Mouse (Mus musculus) embryonic facial prominence, embryonic 12.5 days (tissue): ENCODE data around the gene Cd5. TPM values are rescaled to one million over a fixed set of nuclear protein-coding genes. Genes with fewer than 3 reads are reported as not detected.

Source experiments
- ATAC-seq: fragments of 200-750 bp; cut with Nextera tagmentation; 2 replicates; pipeline ENCODE4 v1.8.0; 2017; ENCODE audit not compliant: insufficient number of reproducible peaks, insufficient read depth, low FRiP score, low TSS enrichment
- H3K27ac ChIP-seq: fragments of 300-500 bp; sonication (generic); 2 replicates; pipeline ENCODE4 v1.5.1; 2016; ENCODE audit warnings: mild to moderate bottlenecking
- H3K27me3 ChIP-seq: fragments of 300-500 bp; sonication (generic); 2 replicates; pipeline ENCODE4 v1.6.1; 2016; ENCODE audit warnings: mild to moderate bottlenecking, moderate library complexity
- H3K36me3 ChIP-seq: fragments of 300-500 bp; sonication (generic); 2 replicates; pipeline ENCODE4 v1.6.1; 2016; ENCODE audit warnings: mild to moderate bottlenecking
- H3K4me1 ChIP-seq: fragments of 300-500 bp; sonication (generic); 2 replicates; pipeline ENCODE4 v1.6.1; 2016
- H3K4me2 ChIP-seq: fragments of 300-500 bp; sonication (generic); replicated peaks from 2 replicates; pipeline ENCODE4 v1.6.1; 2016; ENCODE audit warnings: mild to moderate bottlenecking, moderate library complexity
- H3K4me3 ChIP-seq: fragments of 300-500 bp; sonication (generic); 2 replicates; pipeline ENCODE4 v1.5.1; 2016; ENCODE audit warnings: mild to moderate bottlenecking
- H3K9ac ChIP-seq: fragments of 300-500 bp; sonication (generic); 2 replicates; pipeline ENCODE4 v1.6.1; 2016; ENCODE audit warnings: mild to moderate bottlenecking, moderate library complexity
- H3K9me3 ChIP-seq: fragments of 300-500 bp; sonication (generic); 2 replicates; pipeline ENCODE4 v1.6.1; 2016; ENCODE audit warnings: mild to moderate bottlenecking, moderate library complexity
- WGBS: fragments of 180-500 bp; shearing (Covaris S2); methylation state at CpG from one replicate; pipeline ENCODE4 v1.1.7; 2016; 5-methylcytosine and 5-hydroxymethylcytosine counted together
- polyA plus RNA-seq: library from polyadenylated mRNA; unstranded; fragments of >200 nt; fragmentation: Nextera tagmentation; extraction: Ambion mirVana; gene quantifications from 2 replicates; pipeline ENCODE4 v1.2.1, GENCODE M21; 2016

Gene Cd5
- polyA plus RNA-seq, 1 experiment from 2014 or later, result 0.27 TPM

GRCm38 (mm10) chr19:10757125-10757524 lies 18.3 kb upstream of the Cd5 start:
- H3K36me3 ChIP-seq, result no peaks in the 10 kb centered on the region
- H3K4me3 ChIP-seq, result no peak overlapping the region
- H3K27ac ChIP-seq, result no peak overlapping the region
- H3K27me3 ChIP-seq, result no peaks in the 10 kb centered on the region
- ATAC-seq, result no peak
- no peak overlapping the region for H3K9ac ChIP-seq
- H3K9me3 ChIP-seq, result no peaks in the 10 kb centered on the region
- 0 out of 2 replicates have a peak, but pooled peaks cover 6% of the 10 kb centered on the region for H3K4me1 ChIP-seq
- H3K4me2 ChIP-seq, result no peak overlapping the region

- no peaks in the 10 kb centered on the region for H3K36me3 ChIP-seq
- H3K27ac ChIP-seq, result no peak overlapping the region
- 96% methylated on average over 5 of the region's 5 CpGs for WGBS
- H3K4me2 ChIP-seq, result no peak overlapping the region
- H3K4me3 ChIP-seq, result no peak overlapping the region
- no peaks in the 10 kb centered on the region for H3K9me3 ChIP-seq
- no peaks in the 10 kb centered on the region for H3K27me3 ChIP-seq
- no peaks in the 10 kb centered on the region for H3K4me1 ChIP-seq
- H3K9ac ChIP-seq, result no peak overlapping the region
- no peak for ATAC-seq
These were observed 13.8 kb upstream of the Cd5 start for GRCm38 (mm10) chr19:10752646-10753045.

- Histone ChIP-seq H3K27me3 (no peaks in the 10 kb centered on the region), H3K36me3 (no peaks in the 10 kb centered on the region), H3K9me3 (no peaks in the 10 kb centered on the region), H3K9ac (no peak overlapping the region), H3K4me2 (no peak overlapping the region), H3K4me1 (no peaks in the 10 kb centered on the region), H3K27ac (no peak overlapping the region), H3K4me3 (no peak overlapping the region)
- WGBS, result 87% methylated on average over 6 of the region's 6 CpGs
- no peak for ATAC-seq
These were observed 13.3 kb upstream of the Cd5 start for GRCm38 (mm10) chr19:10752106-10752505.

GRCm38 (mm10) chr19:10751607-10752006 lies 12.8 kb upstream of the Cd5 start:
- Histone ChIP-seq H3K4me1 (no peaks in the 10 kb centered on the region), H3K4me3 (no peak overlapping the region), H3K4me2 (no peak overlapping the region), H3K9ac (no peak overlapping the region), H3K36me3 (no peaks in the 10 kb centered on the region), H3K9me3 (no peaks in the 10 kb centered on the region), H3K27me3 (no peaks in the 10 kb centered on the region), H3K27ac (no peak overlapping the region)
- ATAC-seq, result no peak
- 85% methylated on average over 1 of the region's 1 CpGs for WGBS

- no peaks in the 10 kb centered on the region for H3K9me3 ChIP-seq
- no peaks in the 10 kb centered on the region for H3K4me1 ChIP-seq
- no peaks in the 10 kb centered on the region for H3K36me3 ChIP-seq
- H3K27me3 ChIP-seq, result no peaks in the 10 kb centered on the region
- H3K4me2 ChIP-seq, result no peak overlapping the region
- no peak overlapping the region for H3K4me3 ChIP-seq
- WGBS, result 82% methylated on average over 6 of the region's 6 CpGs
- H3K9ac ChIP-seq, result no peak overlapping the region
- no peak overlapping the region for H3K27ac ChIP-seq
- no peak for ATAC-seq
These were observed 11.4 kb upstream of the Cd5 start for GRCm38 (mm10) chr19:10750161-10750560.

- no peaks in the 10 kb centered on the region for H3K4me1 ChIP-seq
- ATAC-seq, result no peak
- 89% methylated on average over 6 of the region's 6 CpGs for WGBS
- H3K36me3 ChIP-seq, result no peaks in the 10 kb centered on the region
- no peaks in the 10 kb centered on the region for H3K9me3 ChIP-seq
- H3K27ac ChIP-seq, result no peak overlapping the region
- no peak overlapping the region for H3K9ac ChIP-seq
- H3K4me3 ChIP-seq, result no peak overlapping the region
- H3K4me2 ChIP-seq, result no peak overlapping the region
- H3K27me3 ChIP-seq, result no peaks in the 10 kb centered on the region
These were observed 10.5 kb upstream of the Cd5 start for GRCm38 (mm10) chr19:10749295-10749694.

- no peak for ATAC-seq
- Histone ChIP-seq H3K4me2 (no peak overlapping the region), H3K9me3 (no peaks in the 10 kb centered on the region), H3K27ac (no peak overlapping the region), H3K4me3 (no peak overlapping the region), H3K4me1 (no peaks in the 10 kb centered on the region), H3K9ac (no peak overlapping the region), H3K36me3 (no peaks in the 10 kb centered on the region), H3K27me3 (no peaks in the 10 kb centered on the region)
- 66% methylated on average over 11 of the region's 11 CpGs for WGBS
These were observed 9.8 kb upstream of the Cd5 start for GRCm38 (mm10) chr19:10748401-10749102.

- no peak overlapping the region for H3K4me3 ChIP-seq
- no peak overlapping the region for H3K4me2 ChIP-seq
- no peak overlapping the region for H3K27ac ChIP-seq
- H3K9ac ChIP-seq, result no peak overlapping the region
- H3K4me1 ChIP-seq, result no peaks in the 10 kb centered on the region
- H3K36me3 ChIP-seq, result no peaks in the 10 kb centered on the region
- WGBS, result 89% methylated on average over 6 of the region's 6 CpGs
- no peaks in the 10 kb centered on the region for H3K27me3 ChIP-seq
- no peaks in the 10 kb centered on the region for H3K9me3 ChIP-seq
- ATAC-seq, result no peak
These were observed 8.9 kb upstream of the Cd5 start for GRCm38 (mm10) chr19:10747718-10748117.

- H3K27ac ChIP-seq, result no peak overlapping the region
- no peaks in the 10 kb centered on the region for H3K36me3 ChIP-seq
- H3K4me3 ChIP-seq, result no peak overlapping the region
- no peak for ATAC-seq
- H3K9ac ChIP-seq, result no peak overlapping the region
- H3K9me3 ChIP-seq, result no peaks in the 10 kb centered on the region
- 78% methylated on average over 7 of the region's 7 CpGs for WGBS
- no peak overlapping the region for H3K4me2 ChIP-seq
- H3K4me1 ChIP-seq, result no peaks in the 10 kb centered on the region
- no peaks in the 10 kb centered on the region for H3K27me3 ChIP-seq
These were observed 8.4 kb upstream of the Cd5 start for GRCm38 (mm10) chr19:10747182-10747581.

GRCm38 (mm10) chr19:10742565-10742964 lies 3.8 kb upstream of the Cd5 start:
- peaks cover 3% of the 10 kb centered on the region; the same call in 1 of the 2 replicates for H3K4me1 ChIP-seq
- no peak overlapping the region for H3K4me2 ChIP-seq
- WGBS, result 75% methylated on average over 3 of the region's 3 CpGs
- no peaks in the 10 kb centered on the region for H3K36me3 ChIP-seq
- no peaks in the 10 kb centered on the region for H3K27me3 ChIP-seq
- no peak for ATAC-seq
- no peak overlapping the region for H3K4me3 ChIP-seq
- no peak overlapping the region for H3K9ac ChIP-seq
- H3K27ac ChIP-seq, result no peak overlapping the region
- no peaks in the 10 kb centered on the region for H3K9me3 ChIP-seq

GRCm38 (mm10) chr19:10742145-10742544 lies 3.3 kb upstream of the Cd5 start:
- Histone ChIP-seq H3K4me3 (no peak overlapping the region), H3K27me3 (no peaks in the 10 kb centered on the region), H3K4me2 (no peak overlapping the region), H3K27ac (no peak overlapping the region), H3K9me3 (no peaks in the 10 kb centered on the region), H3K4me1 (peaks cover 3% of the 10 kb centered on the region; the same call in 1 of the 2 replicates), H3K36me3 (no peaks in the 10 kb centered on the region), H3K9ac (no peak overlapping the region)
- WGBS, result 84% methylated on average over 6 of the region's 6 CpGs
- no peak for ATAC-seq

GRCm38 (mm10) chr19:10740641-10741440 lies 2.0 kb upstream of the Cd5 start:
- ATAC-seq, result no peak
- Histone ChIP-seq H3K4me2 (no peak overlapping the region), H3K9ac (no peak overlapping the region), H3K27ac (no peak overlapping the region), H3K4me3 (no peak overlapping the region), H3K36me3 (no peaks in the 10 kb centered on the region), H3K27me3 (no peaks in the 10 kb centered on the region), H3K4me1 (peaks cover 3% of the 10 kb centered on the region; the same call in 1 of the 2 replicates), H3K9me3 (no peaks in the 10 kb centered on the region)
- WGBS, result 43% methylated on average over 11 of the region's 11 CpGs
